Mouse (Mus musculus): Measurements from ENCODE around the gene Fam184b. TPM values are rescaled to one million over a fixed set of nuclear protein-coding genes. Genes with fewer than 3 reads are reported as not detected.

Fam184b gene
- total RNA-seq, 2 experiments from 2014 or later = 6.9 to 8.3 TPM

DNA sequence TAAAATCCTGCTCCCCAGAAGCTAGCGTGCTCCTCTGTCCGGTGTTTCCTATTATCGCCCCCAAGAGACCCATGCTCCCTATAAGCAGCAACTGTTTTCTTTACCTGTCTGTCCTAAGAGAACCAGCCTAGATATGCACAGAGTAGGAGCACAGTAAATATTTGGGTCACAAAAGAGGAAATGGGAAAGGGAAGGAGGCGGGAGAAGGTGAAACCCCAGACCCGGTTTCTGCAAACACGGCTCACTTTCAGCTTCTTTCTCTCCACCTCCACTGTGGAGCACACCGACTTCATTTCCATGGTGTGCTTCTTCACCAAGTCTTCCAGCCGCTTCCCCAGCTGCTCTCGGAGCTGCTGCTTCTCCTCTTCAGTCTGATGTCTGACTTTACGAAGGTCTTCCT, 59.1 kb downstream of the Fam184b start:
- Histone ChIP-seq H3K4me3 (no peak overlapping the region), H3K27ac (no peak overlapping the region)
- no peak for DNase-seq (ENCODE audit: low spot score in 2 of 2)
- TF ChIP-seq CTCF (conservative IDR thresholded peaks at IDR 0.05) = no peak

- Histone ChIP-seq H3K4me3 (no peak overlapping the region), H3K27ac (peak overlapping the region; percentile 25; the same call in 1 of the 2 replicates)
- DNase-seq (ENCODE audit: low spot score in 2 of 2) = no peak
- no peak for TF ChIP-seq CTCF (conservative IDR thresholded peaks at IDR 0.05)
These were observed 62.0 kb downstream of the Fam184b start for GRCm38 (mm10) chr5:45577376-45577775.

DNA sequence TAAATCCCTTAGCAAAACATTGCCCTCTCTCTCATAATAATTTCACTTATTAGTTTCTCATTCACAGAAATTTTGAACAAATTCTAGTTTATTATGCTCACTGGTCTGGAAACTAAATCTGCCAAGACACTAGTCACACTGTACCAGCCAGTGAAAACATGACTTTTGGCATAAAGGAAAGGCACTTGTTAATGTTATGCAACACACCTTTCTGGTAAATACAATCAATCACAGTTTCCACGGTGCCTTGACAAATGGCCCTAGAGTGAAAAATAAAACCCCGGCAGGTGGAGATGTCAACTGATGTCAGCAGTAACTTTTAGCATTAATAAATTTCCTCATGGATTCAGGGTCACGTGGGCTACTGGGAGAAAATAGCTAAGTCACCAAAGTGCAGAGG, 62.7 kb downstream of the Fam184b start:
- TF ChIP-seq CTCF (conservative IDR thresholded peaks at IDR 0.05) = no peak
- no peak overlapping the region for H3K4me3 ChIP-seq

DNA sequence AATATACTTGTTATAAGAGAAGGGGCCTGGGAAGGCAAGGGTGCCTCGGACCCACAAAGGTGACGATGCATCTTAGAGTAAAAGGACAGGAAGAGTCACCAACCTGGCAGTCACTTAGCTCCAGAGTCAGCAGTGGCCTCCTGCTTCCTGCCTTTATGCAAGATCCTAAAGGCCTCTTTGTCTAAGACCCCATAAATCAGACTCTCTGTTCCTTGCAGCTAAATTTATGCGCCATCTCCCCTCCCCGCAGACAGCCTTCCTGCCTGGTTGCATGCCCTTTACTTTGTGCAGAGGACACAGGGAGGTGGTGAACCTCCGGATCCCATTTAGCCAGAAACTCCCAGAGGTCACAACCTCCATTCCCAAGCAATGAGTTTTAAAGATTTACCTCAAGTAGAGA, 66.6 kb downstream of the Fam184b start:
- no peak for TF ChIP-seq CTCF (conservative IDR thresholded peaks at IDR 0.05)
- no peak overlapping the region for H3K27ac ChIP-seq
- no peak for DNase-seq (ENCODE audit: low spot score in 2 of 2)
- H3K4me3 ChIP-seq = no peak overlapping the region

More for the DNA sequence above, 62.7 kb downstream of the Fam184b start:
- H3K27ac ChIP-seq = no peak overlapping the region
- DNase-seq (ENCODE audit: low spot score in 2 of 2) = no peak

DNA sequence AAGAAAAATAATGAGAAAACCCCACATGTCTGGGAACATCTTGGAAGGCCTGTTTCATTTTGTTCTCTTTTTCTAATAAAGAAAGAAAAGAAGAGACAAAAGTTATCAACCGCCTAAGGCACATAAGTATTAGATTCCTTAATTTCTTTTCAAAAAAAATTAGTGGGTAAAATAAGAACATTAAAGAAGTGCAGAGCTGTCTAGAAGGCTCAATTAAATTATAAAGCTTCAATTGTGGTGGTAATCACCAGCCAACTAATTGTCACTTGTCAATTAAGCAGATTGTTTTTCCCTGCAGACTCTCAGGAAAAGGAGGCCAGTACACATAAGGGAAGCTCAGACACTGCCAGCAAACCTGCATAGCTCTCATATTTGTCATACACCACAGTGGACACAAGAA, 73.6 kb downstream of the Fam184b start:
- Histone ChIP-seq H3K27ac (no peak overlapping the region), H3K4me3 (no peak overlapping the region)
- TF ChIP-seq CTCF (conservative IDR thresholded peaks at IDR 0.05) = no peak
- DNase-seq (ENCODE audit: low spot score in 2 of 2) = no peak

DNA sequence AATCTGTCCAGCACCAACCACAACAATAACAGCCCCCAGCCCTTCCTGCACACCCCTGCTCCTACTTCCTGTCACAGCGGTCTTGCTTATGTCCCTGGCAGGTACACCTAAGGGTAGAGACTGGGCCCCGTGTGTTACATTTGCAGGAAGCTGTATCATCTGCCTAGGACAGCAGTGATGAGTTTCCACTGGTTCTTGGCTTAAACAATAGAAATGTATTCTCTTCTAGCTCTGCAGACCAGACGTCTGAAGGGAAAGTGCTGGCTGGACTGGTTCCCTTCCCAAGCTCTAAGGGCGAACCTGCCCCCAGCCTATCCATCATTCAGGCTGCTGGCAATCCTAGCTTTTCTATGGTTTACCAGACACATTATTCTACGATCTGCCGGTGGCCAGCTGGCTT, 75.4 kb downstream of the Fam184b start:
- TF ChIP-seq CTCF (conservative IDR thresholded peaks at IDR 0.05) = no peak
- no peak overlapping the region for H3K4me3 ChIP-seq
- peak overlapping the region; percentile 28; the same call in 1 of the 2 replicates for H3K27ac ChIP-seq
- DNase-seq (ENCODE audit: low spot score in 2 of 2) = no peak

- H3K27ac ChIP-seq = no peak overlapping the region
- DNase-seq (ENCODE audit: low spot score in 2 of 2) = no peak
- no peak for TF ChIP-seq CTCF (conservative IDR thresholded peaks at IDR 0.05)
- H3K4me3 ChIP-seq = no peak overlapping the region
These were observed 89.8 kb downstream of the Fam184b start for GRCm38 (mm10) chr5:45549586-45549985.

DNA sequence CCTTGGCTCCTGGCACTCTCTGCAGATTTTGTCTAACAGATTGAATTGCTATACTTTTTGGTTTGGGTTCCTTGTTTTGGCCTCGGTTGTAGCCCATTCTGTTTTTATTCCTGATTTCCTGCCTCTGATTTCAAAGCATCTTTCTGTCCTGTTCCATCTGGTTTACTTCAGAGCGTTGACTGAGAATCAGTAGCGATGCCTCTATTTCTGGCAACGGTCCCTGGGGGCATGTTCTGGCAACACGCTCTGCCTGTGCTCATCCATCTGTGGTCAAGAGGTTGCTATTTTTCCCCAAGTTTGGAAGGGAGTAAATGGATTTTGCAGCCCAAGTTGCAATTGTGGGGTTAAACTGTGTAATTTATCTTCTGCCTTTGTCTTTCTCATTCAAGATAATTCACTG, 96.0 kb downstream of the Fam184b start:
- no peak for TF ChIP-seq CTCF (conservative IDR thresholded peaks at IDR 0.05)
- H3K27ac ChIP-seq = no peak overlapping the region
- peak in 1 of 2 experiments; percentile 20 for DNase-seq (ENCODE audit: low spot score in 2 of 2)
- no peak overlapping the region for H3K4me3 ChIP-seq

- no peak overlapping the region for H3K27ac ChIP-seq
- no peak for DNase-seq (ENCODE audit: low spot score in 2 of 2)
These were observed 99.9 kb downstream of the Fam184b start for GRCm38 (mm10) chr5:45539502-45539901.

GRCm38 (mm10) chr5:45535177-45535576, 104.2 kb downstream of the Fam184b start:
- H3K4me3 ChIP-seq = no peak overlapping the region
- no peak for DNase-seq (ENCODE audit: low spot score in 2 of 2)
- no peak for TF ChIP-seq CTCF (conservative IDR thresholded peaks at IDR 0.05)
- H3K27ac ChIP-seq = no peak overlapping the region

More at GRCm38 (mm10) chr5:45539502-45539901, 99.9 kb downstream of the Fam184b start:
- H3K4me3 ChIP-seq = no peak overlapping the region
- TF ChIP-seq CTCF (conservative IDR thresholded peaks at IDR 0.05) = peak; percentile 51

DNA sequence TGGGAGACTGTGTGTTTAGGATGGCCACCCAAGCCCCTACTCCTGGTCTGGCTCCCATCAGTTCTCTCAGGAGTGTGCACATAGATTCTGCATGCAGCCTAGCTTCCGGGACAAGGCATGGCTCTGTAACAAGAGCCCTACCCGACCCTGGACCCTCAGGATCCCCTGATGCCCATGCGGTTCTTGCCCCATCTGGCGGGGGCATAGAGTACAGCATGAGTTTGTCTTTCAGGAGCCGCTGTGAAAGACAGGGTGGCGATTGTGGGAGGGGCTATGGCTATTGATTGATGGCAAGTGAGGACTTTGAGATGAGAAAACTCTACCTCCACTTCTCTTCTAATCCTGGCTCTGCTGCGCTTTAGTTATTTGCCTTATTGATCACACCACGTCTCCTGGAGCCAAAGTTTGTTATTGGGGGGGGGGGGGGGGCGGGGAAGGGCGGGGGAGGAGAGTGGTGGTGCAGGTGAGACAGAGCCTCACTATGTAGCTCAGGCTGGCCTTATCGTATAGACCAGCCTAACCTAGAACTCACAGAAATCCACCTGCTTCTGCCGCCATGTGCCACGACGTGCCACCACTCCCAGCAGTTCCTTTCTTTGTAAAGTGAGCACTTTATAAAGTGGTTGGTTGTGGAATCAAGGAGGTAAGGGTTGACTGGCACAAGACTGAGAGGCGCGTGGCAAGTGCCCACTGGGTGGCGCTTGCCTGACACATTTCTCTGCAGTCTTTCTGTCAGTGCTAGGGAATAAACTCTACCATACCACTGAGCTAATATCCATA, 104.9 kb downstream of the Fam184b start:
- DNase-seq (ENCODE audit: low spot score in 2 of 2) = peak; percentile 43 to 72
- TF ChIP-seq CTCF (conservative IDR thresholded peaks at IDR 0.05) = peak; percentile 80
- no peak overlapping the region for H3K4me3 ChIP-seq
- H3K27ac ChIP-seq = 0 out of 2 replicates have a peak overlapping the region, but pooled peaks have one; percentile 23

DNA sequence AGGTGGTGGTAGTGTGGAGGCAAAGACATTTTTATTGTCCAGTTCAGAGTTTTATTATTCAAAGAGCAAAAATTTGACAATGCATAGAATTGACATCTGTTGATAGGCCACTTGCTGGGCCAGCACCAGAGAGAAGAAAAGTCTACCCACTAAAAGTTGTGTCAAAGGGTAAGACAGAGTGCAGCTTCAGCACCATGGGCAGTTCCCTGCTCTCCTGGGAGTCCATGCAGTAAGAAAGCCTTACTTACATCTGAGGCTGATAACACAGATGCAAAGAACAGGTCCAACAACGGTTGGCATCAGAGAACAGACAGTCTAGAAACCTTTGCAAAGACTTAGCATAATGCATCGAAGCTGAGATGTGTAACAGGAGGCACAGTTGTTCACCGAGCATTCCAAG, 109.7 kb downstream of the Fam184b start:
- Histone ChIP-seq H3K27ac (no peak overlapping the region), H3K4me3 (no peak overlapping the region)
- TF ChIP-seq CTCF (conservative IDR thresholded peaks at IDR 0.05) = no peak
- DNase-seq (ENCODE audit: low spot score in 2 of 2) = no peak

GRCm38 (mm10) chr5:45526338-45526737, 113.1 kb downstream of the Fam184b start:
- H3K27ac ChIP-seq = no peak overlapping the region
- H3K4me3 ChIP-seq = no peak overlapping the region
- no peak for DNase-seq (ENCODE audit: low spot score in 2 of 2)
- TF ChIP-seq CTCF (conservative IDR thresholded peaks at IDR 0.05) = no peak

DNA sequence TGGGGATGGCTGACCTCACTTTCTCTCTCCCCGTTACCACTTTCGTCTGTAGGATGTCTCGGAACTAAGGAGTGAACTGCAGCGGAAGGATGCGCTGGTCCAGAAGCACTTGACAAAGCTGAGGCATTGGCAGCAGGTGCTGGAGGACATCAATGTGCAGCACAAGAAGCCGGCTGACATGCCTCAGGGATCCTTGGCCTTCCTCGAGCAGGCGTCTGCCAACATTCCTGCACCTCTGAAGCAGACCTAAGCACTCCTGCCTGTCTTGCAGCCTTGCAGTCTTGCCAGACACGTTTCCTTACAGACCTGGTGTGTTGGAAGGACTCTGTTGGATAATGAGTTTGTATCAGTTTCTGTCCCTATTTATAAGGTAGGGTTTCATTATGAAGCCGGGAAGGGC, 114.3 kb downstream of the Fam184b start:
- H3K4me3 ChIP-seq = no peak overlapping the region
- H3K27ac ChIP-seq = no peak overlapping the region
- no peak for TF ChIP-seq CTCF (conservative IDR thresholded peaks at IDR 0.05)
- no peak for DNase-seq (ENCODE audit: low spot score in 2 of 2)

All from layer of hippocampus, adult 2 months (tissue).